Mouse (Mus musculus) lung, adult 2 months (tissue): ENCODE results near the gene Hmces.

Source experiments
- CTCF ChIP-seq: fragments of 200-500 bp; IDR thresholded peaks from 2 replicates; pipeline ENCODE4 v1.5.1; 2011; ENCODE audit warnings: mild to moderate bottlenecking, low read length, control low read depth; ENCODE audit not compliant: insufficient read depth
- POLR2A ChIP-seq: fragments of 200-500 bp; IDR thresholded peaks from 2 replicates; pipeline ENCODE4 v1.6.1; 2011; ENCODE audit warnings: low read depth, mild to moderate bottlenecking, control low read depth, low read length, borderline replicate concordance; ENCODE audit errors: extremely low read depth

DNA sequence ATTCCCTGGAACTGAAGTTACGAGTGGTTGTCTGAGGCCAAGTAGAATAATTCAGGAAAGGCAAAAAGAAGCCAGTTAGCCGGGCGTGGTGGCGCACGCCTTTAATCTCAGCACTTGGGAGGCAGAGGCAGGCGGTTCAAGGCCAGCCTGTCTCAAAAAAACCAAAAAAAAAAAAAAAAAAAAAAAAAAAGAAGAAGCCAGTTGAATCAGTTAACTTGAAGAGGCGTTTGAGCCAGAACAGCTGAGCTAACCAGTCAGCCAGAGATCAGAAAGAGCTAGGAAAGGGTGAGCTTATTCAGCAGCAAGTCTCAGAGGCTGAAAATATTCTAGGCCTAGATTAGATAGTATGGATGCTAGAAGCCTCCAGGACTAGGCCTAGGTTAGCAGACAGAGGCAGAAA, 28.4 kb downstream of the Hmces start:
- TF ChIP-seq POLR2A (no peak), CTCF (no peak)
